Mouse (Mus musculus) adrenal gland, postnatal 10 days (tissue): ENCODE measurements around the gene Gm14147. TPM values are rescaled to one million over a fixed set of nuclear protein-coding genes. Genes with fewer than 3 reads are reported as not detected.
"Not testable (repeated sequence)": the region's sequence is repeated elsewhere in the genome, so short reads cannot be mapped to it uniquely, and the experiment has no call there.

ENCODE experiments used
- DNase-seq: peaks from one replicate; pipeline ENCODE4 v3.0.0; 2021; ENCODE audit warnings: mixed read lengths
- long read RNA-seq, 2 experiments: library from polyadenylated mRNA; stranded (forward); transcript quantifications; one replicate each; pipeline ENCODE4 v2.0.0; 2021
- total RNA-seq, 2 experiments: library from RNA; stranded (reverse); gene quantifications; 2 replicates each; pipeline ENCODE4 v1.2.3; 2021

The Gm14147 gene
- total RNA-seq = not detected
- long read RNA-seq, experiment 1 = 0 reads
- long read RNA-seq, experiment 2 = 0 reads

DNA sequence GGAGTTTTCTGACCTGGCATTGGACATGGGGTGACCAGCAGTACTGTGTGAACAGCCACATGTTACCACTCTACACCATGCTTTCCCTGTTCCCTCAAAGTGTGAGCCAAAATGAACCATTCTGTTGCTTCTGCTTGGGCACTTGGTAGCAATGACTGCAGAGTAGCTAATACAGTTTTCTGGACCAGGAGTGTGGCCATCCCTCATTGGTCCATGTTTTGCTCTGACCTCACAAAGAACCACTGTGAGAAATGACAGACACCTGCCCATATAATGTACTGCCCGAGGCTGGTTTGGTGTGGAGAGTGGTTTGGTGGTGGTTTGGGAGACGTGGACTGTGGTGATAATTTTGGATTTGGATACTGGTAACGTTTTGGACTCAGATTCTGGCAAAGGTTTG lies at the start of gene Gm14147:
Gene Gm14147, plus strand, starts transcription at position 301 of the 400 bp plus-strand sequence.
- not testable (repeated sequence) for DNase-seq

DNA sequence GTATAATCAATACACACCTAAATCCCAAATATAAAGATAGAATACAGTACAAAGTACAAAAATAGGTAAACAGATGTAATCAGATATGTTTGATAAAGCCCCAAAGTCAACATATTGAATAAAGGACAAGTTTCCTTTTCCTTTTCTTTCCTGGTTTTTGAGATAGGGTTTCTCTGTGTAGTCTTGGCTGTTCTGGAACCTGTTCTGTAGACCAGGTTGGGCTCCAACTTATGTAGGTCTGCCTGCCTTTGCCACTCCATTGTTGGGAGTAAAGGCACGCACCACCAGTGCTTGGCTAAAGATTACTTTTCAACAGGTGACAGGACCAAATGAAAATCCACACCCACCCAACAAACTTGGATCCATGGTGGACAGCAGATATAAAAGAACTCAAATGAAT lies 41.4 kb upstream of the Gm14147 start:
- DNase-seq = no peak

DNA sequence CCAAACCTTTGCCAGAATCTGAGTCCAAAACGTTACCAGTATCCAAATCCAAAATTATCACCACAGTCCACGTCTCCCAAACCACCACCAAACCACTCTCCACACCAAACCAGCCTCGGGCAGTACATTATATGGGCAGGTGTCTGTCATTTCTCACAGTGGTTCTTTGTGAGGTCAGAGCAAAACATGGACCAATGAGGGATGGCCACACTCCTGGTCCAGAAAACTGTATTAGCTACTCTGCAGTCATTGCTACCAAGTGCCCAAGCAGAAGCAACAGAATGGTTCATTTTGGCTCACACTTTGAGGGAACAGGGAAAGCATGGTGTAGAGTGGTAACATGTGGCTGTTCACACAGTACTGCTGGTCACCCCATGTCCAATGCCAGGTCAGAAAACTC lies 5.8 kb upstream of the Gm14147 start, which contains the start of gene Gm14151:
Gene Gm14151, minus strand, starts transcription at position 101 of the 400 bp plus-strand sequence.
- not testable (repeated sequence) for DNase-seq

Other genes starting within 250 kb of the Gm14147 start
- 10 to 100 TPM; 55.6 to 58.2 TPM for gene Abhd12, start 193.5 kb upstream of the Gm14147 start, total RNA-seq
- 10 to 100 TPM in 1 of 2 experiments, 1 to 10 TPM in 1; 5.8 to 10.8 TPM for gene Gins1, start 192.8 kb upstream of the Gm14147 start, total RNA-seq
- 10 to 100 TPM; 13.1 to 20.1 TPM for gene Ninl, start 58.9 kb upstream of the Gm14147 start, total RNA-seq
- 10 to 100 TPM; 12.0 to 14.6 TPM for gene Nanp, start 58.8 kb upstream of the Gm14147 start, total RNA-seq
- gene Gm14151, start 5.9 kb upstream of the Gm14147 start, total RNA-seq = not detected